Mouse (Mus musculus) bone marrow, adult 2 months (tissue): Measurements from ENCODE around the gene D630039A03Rik.

Experiments used
- CTCF ChIP-seq: fragments of 200-500 bp; IDR thresholded peaks from 2 replicates; pipeline ENCODE4 v1.5.1; 2011; ENCODE audit warnings: low read length, control low read depth; ENCODE audit not compliant: control insufficient read depth, insufficient read depth
- POLR2A ChIP-seq: fragments of 200-500 bp; IDR thresholded peaks from 2 replicates; pipeline ENCODE4 v1.6.1; 2011; ENCODE audit warnings: low read depth, mild to moderate bottlenecking, control low read depth, low read length, borderline replicate concordance; ENCODE audit not compliant: control insufficient read depth

- TF ChIP-seq CTCF (no peak), POLR2A (no peak)
Observed at GRCm38 (mm10) chr4:57947476-57947875, 31.4 kb upstream of the D630039A03Rik start.
